Mouse (Mus musculus): ENCODE results near the gene Acot10.
"Not testable (repeated sequence)": the region's sequence is repeated elsewhere in the genome, so short reads cannot be mapped to it uniquely, and the experiment has no call there.

The Acot10 gene

GRCm38 (mm10) chr15:20666650-20667049, at the start of gene Acot10:
Gene Acot10, minus strand, starts transcription at chr15:20666750.
- DNase-seq: no peak

- DNase-seq: no peak
Observed at GRCm38 (mm10) chr15:20711859-20712258, 45.3 kb upstream of the Acot10 start.

- DNase-seq: no peak
Observed at GRCm38 (mm10) chr15:20696229-20696628, 29.7 kb upstream of the Acot10 start.

GRCm38 (mm10) chr15:20684200-20684599, 17.6 kb upstream of the Acot10 start:
- no peak for DNase-seq

GRCm38 (mm10) chr15:20682719-20683118, 16.2 kb upstream of the Acot10 start:
- DNase-seq: no peak

- DNase-seq: not testable (repeated sequence)
Observed at GRCm38 (mm10) chr15:20669507-20669906, 3.0 kb upstream of the Acot10 start.

GRCm38 (mm10) chr15:20667989-20668388, 1.4 kb upstream of the Acot10 start:
- DNase-seq: no peak

- DNase-seq: no peak
Observed at GRCm38 (mm10) chr15:20667350-20667749, 800 bp upstream of the Acot10 start.

- no peak for DNase-seq
Observed at GRCm38 (mm10) chr15:20660221-20660620, 6.3 kb downstream of the Acot10 start.

- DNase-seq: no peak
Observed at GRCm38 (mm10) chr15:20642905-20643414, 23.6 kb downstream of the Acot10 start.

GRCm38 (mm10) chr15:20639155-20639554, 27.4 kb downstream of the Acot10 start:
- no peak for DNase-seq

- no peak for DNase-seq
Observed at GRCm38 (mm10) chr15:20634593-20634992, 32.0 kb downstream of the Acot10 start.

All from cerebellum, adult 9-10 months (tissue).